Mouse (Mus musculus): ENCODE data around the gene Polr2g.
"Not testable (repeated sequence)": the region's sequence is repeated elsewhere in the genome, so short reads cannot be mapped to it uniquely, and the experiment has no call there.

The Polr2g gene

DNA sequence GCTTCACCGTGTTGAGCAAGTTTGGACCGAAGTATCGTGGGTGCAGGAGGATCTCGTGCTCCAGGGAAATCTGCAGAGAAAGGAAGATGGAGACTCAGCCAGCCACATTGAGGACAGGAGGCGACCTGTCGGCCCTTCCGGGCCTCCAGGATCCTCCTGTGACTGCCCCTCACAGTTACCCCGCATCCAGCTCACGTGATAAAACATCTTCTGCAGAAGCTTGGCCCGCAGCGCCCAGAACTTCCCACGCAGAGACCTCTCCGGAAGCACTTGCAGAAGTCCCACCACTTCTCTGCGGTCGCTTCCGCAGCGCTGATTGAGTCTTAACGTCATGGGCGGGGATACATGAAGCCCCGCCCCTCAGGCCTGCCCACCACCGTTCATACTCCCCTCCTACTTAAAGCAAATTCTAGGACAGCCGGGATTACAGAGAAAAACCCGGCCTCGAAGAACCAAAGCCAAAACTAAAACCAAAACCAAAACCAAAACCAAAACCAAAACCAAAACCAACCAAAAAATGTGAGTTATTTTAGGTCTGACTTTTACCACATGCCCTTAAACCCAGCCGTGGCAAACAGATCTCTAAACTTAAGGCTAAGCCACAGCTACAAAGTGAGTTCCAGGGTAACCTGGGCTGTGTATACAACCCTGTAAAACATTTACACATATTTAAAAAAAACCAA is at the start of gene Polr2g:
TSS of gene Polr2g (minus strand) at position 314 of the 683 bp plus-strand sequence.
- DNase-seq: peak; percentile 92

DNA sequence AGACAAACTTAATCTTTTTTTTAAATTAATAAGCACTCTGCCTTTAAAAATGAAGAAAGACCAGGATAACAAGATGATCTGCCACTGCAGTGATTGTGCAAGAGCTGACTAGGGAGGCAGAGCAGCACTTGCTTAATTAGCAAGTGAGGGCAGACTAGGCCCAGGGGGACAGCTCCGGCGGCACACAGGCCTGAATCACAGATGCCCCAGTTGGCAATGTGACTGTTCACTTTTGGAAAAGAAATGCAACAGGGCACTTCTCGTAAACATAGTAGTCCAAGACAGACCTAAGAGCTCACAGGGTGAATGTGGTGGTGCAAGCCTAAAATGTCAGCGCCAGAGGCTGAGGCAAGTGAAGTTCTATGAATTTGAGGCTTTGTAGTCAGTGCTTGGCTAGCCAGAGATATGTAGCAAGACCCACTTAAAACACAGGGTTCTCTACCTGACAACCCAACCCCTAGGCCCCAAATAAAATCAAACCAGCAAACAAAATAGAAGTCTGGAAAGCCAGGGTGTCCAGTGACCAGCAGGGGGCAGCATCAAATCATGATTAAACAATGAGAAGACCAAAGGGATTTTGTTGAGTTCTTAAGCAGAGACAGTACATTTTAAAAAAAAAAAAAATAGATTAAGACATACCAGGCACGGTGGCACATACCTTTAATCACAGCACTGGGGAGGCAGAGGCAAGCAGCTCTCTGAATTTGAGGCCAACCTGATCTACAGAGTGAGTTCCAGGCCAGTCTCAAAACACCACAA is 46.2 kb upstream of the Polr2g start:
- DNase-seq: peak; percentile 83

GRCm38 (mm10) chr19:8842961-8843360 is 44.6 kb upstream of the Polr2g start:
- DNase-seq: no peak

GRCm38 (mm10) chr19:8841012-8841411 is 42.6 kb upstream of the Polr2g start:
- no peak for DNase-seq

GRCm38 (mm10) chr19:8839908-8840791 is 41.8 kb upstream of the Polr2g start:
- DNase-seq: peak; percentile 68

- no peak for DNase-seq
Observed at GRCm38 (mm10) chr19:8839103-8839907, 40.9 kb upstream of the Polr2g start, which contains the start of gene Gng3. TSS of gene Gng3 (minus strand) at chr19:8839194.

- DNase-seq: peak; percentile 35
Observed at GRCm38 (mm10) chr19:8838041-8838730, 39.8 kb upstream of the Polr2g start.

DNA sequence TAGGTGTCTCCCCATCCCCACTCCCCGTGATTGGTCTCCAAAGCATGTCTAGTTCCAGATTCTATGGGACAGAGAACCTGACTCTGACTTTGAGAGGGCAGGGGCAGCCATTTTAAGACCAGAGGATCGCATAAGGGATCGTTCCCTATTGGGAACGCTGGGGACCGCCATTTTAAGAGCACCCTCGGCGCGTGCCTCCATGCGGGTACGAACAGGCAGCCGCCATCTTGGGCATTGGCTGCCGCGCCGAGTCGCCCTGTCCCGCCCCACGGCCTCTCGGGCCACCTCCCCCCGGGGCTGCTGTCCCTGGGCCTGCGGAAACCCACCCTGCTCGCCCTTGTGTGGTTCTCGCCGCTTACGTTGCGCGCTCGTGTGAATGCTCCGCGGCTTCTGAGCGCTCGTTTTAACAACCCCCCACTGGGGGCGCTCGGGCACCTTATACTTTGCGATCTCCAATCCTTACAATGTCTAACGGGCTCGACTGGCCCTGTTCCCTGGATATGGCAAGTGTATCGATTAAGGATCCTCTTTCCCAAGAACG is 38.9 kb upstream of the Polr2g start, which contains the start of gene Bscl2:
TSS of gene Bscl2 (plus strand) at position 217 of the 541 bp plus-strand sequence.
- peak; percentile 87 for DNase-seq

DNA sequence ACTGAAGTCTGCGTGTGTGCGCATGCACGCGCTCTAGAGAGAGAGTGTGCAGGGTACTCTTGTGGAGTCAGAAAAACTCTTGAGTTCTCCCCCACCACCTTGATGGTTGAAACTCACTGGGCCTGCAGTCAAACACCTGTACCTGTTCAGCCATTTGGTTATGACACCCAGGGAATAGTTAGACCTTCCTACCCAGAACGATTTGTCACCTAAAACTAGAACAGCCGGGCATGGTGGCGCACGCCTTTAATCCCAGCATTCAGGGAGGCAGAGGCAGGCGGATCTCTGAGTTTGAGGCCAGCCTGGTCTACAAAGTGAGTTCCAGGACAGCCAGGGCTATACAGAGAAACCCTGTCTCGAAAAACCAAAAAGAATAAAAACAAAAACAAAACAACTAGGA is 38.0 kb upstream of the Polr2g start:
- not testable (repeated sequence) for DNase-seq

DNA sequence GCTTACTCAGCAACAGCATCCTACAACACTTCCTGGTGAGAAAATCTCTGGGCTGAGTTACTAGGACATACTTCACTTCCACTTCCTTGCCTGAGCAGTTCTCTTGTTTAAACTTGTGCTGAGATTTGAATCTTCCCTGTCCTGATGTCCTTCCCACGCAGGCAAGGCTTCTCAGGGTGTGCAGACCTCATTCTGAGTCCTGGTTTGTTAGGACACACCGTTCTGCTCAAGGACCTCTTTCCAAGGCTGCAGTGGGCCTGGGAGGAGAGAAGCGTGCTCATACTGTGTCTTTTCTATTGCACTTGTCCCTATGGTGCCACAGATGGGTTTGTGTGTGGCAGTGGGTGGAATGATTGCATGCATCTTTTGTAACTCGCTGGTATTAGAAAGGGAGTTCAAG is 34.6 kb upstream of the Polr2g start:
- no peak for DNase-seq

DNA sequence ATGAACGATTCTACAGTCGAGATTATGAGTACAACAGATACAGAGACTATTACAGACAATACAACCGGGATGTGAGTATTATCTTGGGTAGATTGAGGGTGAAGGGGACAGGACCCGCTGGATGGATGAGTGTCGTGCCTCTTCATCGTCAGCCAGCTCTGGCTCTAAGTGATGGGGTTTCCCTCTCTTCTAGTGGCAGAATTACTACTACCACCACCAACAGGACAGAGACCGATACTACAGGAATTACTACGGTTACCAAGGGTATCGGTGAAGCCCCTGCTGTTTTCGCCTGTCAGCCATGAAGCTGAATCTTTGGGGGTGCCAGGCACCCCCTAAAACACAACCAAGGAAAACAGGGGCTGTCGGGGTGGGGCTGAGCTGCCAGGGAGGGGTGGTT is 32.9 kb upstream of the Polr2g start:
- DNase-seq: no peak

DNA sequence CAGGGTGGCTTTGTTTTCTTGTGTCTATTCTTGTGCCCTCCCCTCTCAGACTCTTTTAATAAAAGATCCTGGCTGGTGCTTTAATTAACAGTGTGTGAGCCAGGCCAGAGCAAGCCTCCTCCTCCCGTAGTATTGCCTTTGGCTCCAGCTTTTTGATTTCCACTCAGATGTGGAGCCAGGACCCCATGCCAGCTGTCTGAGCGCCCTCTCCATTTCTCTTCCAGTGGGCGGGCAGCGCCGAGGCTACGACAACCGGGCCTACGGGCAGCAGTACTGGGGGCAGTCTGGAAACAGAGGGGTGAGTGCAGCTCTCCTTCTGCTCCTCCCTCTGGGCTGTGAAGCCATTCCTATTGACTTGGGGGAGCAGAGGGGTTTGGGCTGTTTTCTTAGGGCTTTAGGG is 32.3 kb upstream of the Polr2g start:
- no peak for DNase-seq

DNA sequence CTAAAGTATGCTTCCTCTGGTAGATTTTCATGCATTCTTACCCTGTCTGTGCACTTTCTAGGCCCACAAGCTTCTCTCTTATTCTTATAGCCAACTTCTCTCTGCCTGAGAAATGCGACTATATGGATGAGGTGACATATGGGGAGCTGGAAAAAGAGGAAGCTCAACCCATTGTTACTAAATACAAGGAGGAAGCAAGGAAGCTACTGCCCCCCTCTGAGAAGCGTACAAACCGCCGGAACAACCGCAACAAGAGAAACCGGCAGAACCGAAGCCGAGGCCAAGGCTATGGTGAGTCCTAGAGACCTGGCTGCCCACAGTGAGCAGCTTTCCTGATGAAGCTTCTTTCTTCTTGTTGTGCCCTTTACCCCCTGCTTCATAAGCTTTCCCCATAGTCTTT is 31.3 kb upstream of the Polr2g start, which contains the start of gene AC129217.1:
TSS of gene AC129217.1 (plus strand) at position 114 of the 400 bp plus-strand sequence.
- no peak for DNase-seq

GRCm38 (mm10) chr19:8822696-8823095 is 24.3 kb upstream of the Polr2g start:
- DNase-seq: no peak

- DNase-seq: no peak
Observed at GRCm38 (mm10) chr19:8821146-8821545, 22.8 kb upstream of the Polr2g start.

GRCm38 (mm10) chr19:8820424-8820956 is 22.1 kb upstream of the Polr2g start:
- no peak for DNase-seq

- peak; percentile 98 for DNase-seq
Observed at GRCm38 (mm10) chr19:8819596-8820423, 21.4 kb upstream of the Polr2g start, which contains the start of gene Hnrnpul2. TSS of gene Hnrnpul2 (plus strand) at chr19:8820010.

- peak; percentile 94 for DNase-seq
Observed at GRCm38 (mm10) chr19:8818801-8819595, 20.6 kb upstream of the Polr2g start, which contains the start of gene Ttc9c. TSS of gene Ttc9c (minus strand) at chr19:8819333.

- DNase-seq: no peak
Observed at GRCm38 (mm10) chr19:8818301-8818798, 20.0 kb upstream of the Polr2g start.

Measured in thymus, postnatal 14 days (tissue).